Mouse (Mus musculus) G1E (cell line): Measurements from ENCODE around the gene Rab37.

Experiments used
- CTCF ChIP-seq: IDR thresholded peaks from 2 replicates; pipeline ENCODE4 v1.5.1; 2012; ENCODE audit warnings: low read depth, low read length, inconsistent platforms, mixed read lengths
- GATA1 ChIP-seq: IDR thresholded peaks from 2 replicates; pipeline ENCODE4 v1.6.1; 2012; ENCODE audit warnings: borderline replicate concordance, low read length, inconsistent platforms, mixed read lengths
- GATA2 ChIP-seq: IDR thresholded peaks from 2 replicates; pipeline ENCODE4 v1.6.1; 2012; ENCODE audit warnings: low read depth, low read length, inconsistent platforms, borderline replicate concordance
- POLR2AphosphoS5 ChIP-seq: IDR thresholded peaks from 2 replicates; pipeline ENCODE4 v1.6.1; 2012; ENCODE audit warnings: low read depth, low read length, inconsistent platforms; ENCODE audit not compliant: insufficient replicate concordance
- TAL1 ChIP-seq: conservative IDR thresholded peaks from 2 replicates; pipeline ENCODE4 v1.6.1; 2012; ENCODE audit warnings: low read depth, low read length, inconsistent platforms, mixed read lengths

DNA sequence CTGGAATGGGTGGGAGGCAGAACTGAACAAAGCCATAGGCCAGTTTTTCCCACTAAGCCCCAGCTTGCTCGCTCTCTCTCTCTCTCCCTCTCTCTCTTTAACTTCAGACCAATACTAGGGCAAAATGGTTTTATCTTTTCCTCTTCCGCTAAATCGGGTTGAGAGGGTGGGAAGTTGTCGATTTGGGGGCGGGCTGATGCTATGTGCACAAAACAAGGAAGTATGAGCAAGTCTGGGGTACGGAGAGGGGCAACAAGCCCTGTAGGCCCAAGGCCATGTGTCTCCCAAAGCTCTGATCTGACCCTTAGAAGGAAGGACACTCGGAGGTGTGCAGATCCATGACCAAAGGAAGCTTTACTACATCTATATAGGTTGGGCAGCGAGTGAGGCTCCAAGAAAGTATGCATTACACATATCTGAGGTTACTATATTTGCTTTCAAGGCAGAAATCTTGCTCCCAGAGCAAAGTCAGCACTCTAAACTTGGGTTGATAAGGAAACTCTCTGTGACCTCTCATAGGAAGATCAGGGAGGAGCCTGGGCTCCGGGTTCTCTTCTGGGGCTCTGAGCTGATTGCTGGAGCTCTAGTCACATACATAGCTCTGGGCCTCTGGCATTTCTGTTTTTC, 70.5 kb downstream of the Rab37 start:
- no peak for TF ChIP-seq CTCF
- no peak for TF ChIP-seq GATA2
- no peak for TF ChIP-seq POLR2AphosphoS5
- TF ChIP-seq TAL1, result no peak
- TF ChIP-seq GATA1, result no peak
